Mouse (Mus musculus) T-helper 17 cell (primary cell): Measurements from ENCODE around the gene Snrpd3.
"Not testable (repeated sequence)": the region's sequence is repeated elsewhere in the genome, so short reads cannot be mapped to it uniquely, and the experiment has no call there.

Experiments used
- in situ Hi-C, 2 experiments: fragments of 300-600 bp; cut with MboI, MseI; formaldehyde crosslinking; loops; 1 replicate in 1 of 2; 2 replicates in 1 of 2; pipeline ENCODE4 v1.15.1; 2025; ENCODE audit warnings: high pct_unique_total_duplicates in 2 of 2

Gene Snrpd3

DNA sequence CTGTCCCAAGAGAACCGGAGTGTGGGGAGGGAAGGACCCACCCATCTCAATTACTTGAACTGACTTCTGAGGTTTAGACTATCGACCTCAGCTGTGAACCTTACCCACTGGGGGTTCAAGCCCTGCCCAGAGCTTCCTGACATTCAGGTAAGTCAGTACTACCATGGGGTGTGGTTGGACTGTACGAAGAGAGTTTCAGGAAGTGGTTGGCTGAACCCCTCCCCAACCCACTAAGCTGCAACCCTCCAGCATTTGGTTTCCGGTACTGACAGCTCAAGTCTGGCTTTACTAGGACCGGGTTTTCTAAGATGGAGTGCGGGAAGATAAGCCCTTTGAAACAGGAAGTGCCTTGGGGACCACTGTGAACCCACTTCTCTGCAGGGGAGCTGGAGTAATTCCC is 48.1 kb downstream of the Snrpd3 start:
- in situ Hi-C loops, result no loop called here

DNA sequence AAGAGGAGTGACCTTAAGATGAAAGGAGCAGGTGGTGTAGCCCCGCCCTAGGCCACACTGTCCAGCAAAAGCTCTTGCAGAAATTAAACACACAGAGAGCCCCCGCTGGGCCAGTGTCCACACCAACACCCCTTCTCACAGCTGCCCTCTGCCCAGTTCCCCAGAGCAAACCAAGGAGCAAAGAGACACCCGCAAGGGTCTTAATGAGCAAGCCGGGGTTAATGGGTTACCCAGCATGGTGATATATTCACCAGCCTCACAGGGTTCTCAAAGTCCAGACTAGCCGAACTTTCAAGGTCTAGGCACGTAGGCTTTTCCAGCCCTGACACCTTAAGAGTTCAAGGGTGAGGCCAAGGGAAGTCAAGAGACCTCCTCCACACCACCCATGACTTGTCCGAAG is 48.6 kb downstream of the Snrpd3 start:
- in situ Hi-C loops, result no loop called here

GRCm38 (mm10) chr10:75566321-75566720 is 49.0 kb downstream of the Snrpd3 start:
- in situ Hi-C loops, result no loop called here

DNA sequence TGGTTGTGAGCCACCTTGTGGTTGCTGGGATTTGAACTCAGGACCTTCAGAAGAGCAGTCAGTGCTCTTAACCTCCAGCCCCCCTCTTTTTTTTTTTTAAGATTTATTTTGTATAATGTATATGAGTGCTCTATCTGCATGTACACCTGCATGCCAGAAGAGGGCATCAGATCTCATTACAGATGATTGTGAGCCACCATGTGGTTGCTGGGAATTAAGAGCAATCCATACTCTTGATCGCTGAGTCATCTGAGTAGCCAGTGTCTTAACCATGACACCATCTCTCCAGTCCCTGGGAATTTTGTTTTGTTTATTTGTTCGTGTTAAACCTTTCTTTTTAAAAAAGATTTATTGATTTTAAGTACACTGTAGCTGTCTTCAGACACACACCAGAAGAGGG is 49.4 kb downstream of the Snrpd3 start:
- in situ Hi-C loops, result not testable (repeated sequence)

DNA sequence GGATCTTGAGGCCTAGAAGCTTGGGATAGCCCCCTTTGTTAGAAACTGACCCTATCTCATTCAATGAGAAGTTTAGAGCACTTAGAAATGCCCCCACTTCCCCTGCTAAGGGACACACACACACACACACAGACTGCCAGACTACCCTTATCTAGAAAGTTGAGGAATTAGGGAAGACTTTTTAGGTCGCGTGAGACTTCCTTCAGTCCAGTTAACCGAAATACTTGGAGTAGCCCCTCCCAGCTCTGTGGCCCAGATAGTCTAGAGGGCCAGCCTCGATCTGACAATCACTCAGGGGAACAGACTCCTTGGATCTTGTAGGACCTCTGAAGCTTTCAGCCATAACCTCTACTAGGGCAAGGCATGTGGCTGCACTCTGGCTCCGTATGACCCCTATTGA is 50.7 kb downstream of the Snrpd3 start:
- in situ Hi-C loops, result no loop called here

- in situ Hi-C loops, result no loop called here
Measured at GRCm38 (mm10) chr10:75568441-75568840, 51.1 kb downstream of the Snrpd3 start.

DNA sequence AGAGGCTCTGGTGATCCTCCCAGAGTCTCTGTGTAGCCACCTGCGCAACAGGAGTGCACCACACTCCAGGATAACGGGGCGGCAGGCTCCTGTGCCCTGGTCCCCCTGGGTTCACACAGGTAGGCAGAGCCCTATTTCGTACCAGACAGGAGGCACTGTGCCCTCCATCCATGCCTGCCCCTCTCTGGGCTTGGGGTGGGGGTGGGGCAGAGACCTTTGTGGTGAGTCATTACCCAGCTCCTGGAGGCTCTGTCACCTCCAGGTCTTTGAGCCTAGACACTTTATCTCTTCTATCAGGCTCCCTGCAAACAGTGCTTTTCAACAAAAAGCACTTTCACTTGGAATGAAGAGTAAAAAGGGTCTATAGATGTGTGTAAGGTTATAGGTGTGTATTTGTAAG is 51.5 kb downstream of the Snrpd3 start:
- in situ Hi-C loops, result no loop called here

GRCm38 (mm10) chr10:75570981-75571657 is 53.8 kb downstream of the Snrpd3 start:
- in situ Hi-C loops, result no loop called here

GRCm38 (mm10) chr10:75571937-75572336 is 54.6 kb downstream of the Snrpd3 start:
- in situ Hi-C loops, result no loop called here

GRCm38 (mm10) chr10:75573181-75573580 is 55.8 kb downstream of the Snrpd3 start:
- in situ Hi-C loops, result no loop called here

DNA sequence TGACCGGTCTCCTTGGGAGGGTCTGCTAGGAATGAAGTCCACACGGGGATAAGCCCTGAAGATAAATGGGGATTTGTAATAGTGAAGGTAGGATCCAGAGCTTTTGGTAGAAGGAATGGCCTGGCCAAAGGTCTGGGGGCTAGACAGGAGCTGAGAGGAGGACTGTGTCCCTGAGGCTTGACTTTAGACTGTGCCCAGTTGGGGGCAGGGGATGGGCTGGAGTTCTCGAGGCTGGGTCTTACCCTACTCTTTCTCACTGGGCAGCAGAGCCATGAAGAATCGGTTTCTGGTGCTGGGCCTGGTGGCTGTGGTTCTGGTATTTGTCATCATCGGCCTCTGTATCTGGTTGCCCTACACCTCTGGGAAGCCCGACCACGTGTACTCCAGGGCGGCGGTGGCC is 56.6 kb downstream of the Snrpd3 start:
- in situ Hi-C loops, result no loop called here

GRCm38 (mm10) chr10:75579129-75579528 is 61.8 kb downstream of the Snrpd3 start:
- in situ Hi-C loops, result no loop called here

DNA sequence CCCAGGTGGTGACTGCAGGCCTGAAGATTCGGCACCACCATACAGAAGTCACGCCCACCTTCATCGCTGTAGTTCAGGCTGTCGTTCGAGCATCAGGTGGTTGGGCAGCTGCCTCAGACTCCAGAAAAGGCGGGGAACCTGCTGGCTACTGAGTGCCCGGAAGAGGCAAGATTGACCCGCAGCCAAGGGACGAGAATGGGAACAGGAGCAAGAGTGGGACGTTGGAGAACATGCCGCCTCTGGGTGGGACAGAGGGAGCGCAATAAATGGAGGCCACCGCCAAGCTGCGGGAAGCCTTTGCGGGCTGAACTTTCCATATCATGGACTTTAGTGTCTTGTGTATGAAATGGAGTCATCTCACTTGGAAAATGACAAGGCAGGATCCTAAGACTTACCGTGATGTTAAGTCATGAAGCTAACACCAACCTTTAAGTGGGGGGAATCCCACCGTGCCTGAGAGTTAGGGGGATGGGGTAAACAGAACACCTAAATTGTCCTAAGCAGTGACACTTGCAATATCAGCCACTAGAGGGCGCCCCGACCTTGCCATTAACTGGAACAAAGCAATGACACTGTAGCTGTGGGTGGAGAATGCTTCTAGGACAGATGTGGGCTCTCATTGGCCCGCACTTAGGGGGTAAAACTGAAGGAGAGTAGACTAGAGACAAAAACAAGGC is 68.7 kb downstream of the Snrpd3 start:
- in situ Hi-C loops, result loop anchor here (5.0 to 10.0 kb wide), 4 partner anchors 46 to 1439 kb away; no protein-coding TSS in a partner anchor

DNA sequence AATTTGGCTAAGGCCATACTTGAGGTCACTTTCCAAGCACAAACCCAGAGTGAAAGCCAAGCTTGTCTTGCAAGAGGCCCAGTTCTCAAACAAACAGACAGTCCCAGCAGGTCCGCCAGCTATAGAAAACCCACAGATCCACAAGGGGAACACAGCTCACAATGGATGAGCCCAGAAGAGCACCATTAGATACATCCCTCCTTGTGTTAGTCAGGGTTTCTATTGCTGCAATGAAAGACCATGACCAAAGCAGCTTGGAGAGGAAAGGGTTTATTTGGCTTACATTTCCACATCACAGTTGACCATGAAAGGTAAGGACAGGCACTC is 69.2 kb downstream of the Snrpd3 start:
- in situ Hi-C loops, result loop anchor here (5.0 to 10.0 kb wide), 4 partner anchors 46 to 1438 kb away; no protein-coding TSS in a partner anchor
